Mouse (Mus musculus): ENCODE results near the gene Rrp12.
"Not testable (repeated sequence)": the region's sequence is repeated elsewhere in the genome, so short reads cannot be mapped to it uniquely, and the experiment has no call there.

The Rrp12 gene

GRCm38 (mm10) chr19:41906311-41907078 lies 10.5 kb upstream of the Rrp12 start:
- DNase-seq (ENCODE audit: low spot score in 2 of 2): no peak

- no peak for DNase-seq (ENCODE audit: low spot score in 2 of 2)
Observed at GRCm38 (mm10) chr19:41905246-41905645, 9.3 kb upstream of the Rrp12 start.

GRCm38 (mm10) chr19:41902848-41903593 lies 7.0 kb upstream of the Rrp12 start:
- DNase-seq (ENCODE audit: low spot score in 2 of 2): no peak

- no peak for DNase-seq (ENCODE audit: low spot score in 2 of 2)
Observed at GRCm38 (mm10) chr19:41901696-41902095, 5.7 kb upstream of the Rrp12 start.

GRCm38 (mm10) chr19:41900495-41901090 lies 4.6 kb upstream of the Rrp12 start:
- DNase-seq (ENCODE audit: low spot score in 2 of 2): no peak

- DNase-seq (ENCODE audit: low spot score in 2 of 2): no peak
Observed at GRCm38 (mm10) chr19:41898860-41899259, 2.9 kb upstream of the Rrp12 start.

GRCm38 (mm10) chr19:41896319-41896711 lies 342 bp upstream of the Rrp12 start:
- DNase-seq (ENCODE audit: low spot score in 2 of 2): no peak

- no peak for DNase-seq (ENCODE audit: low spot score in 2 of 2)
Observed at GRCm38 (mm10) chr19:41894959-41895358, 1.0 kb downstream of the Rrp12 start.

GRCm38 (mm10) chr19:41888191-41888590 lies 7.8 kb downstream of the Rrp12 start:
- no peak for DNase-seq (ENCODE audit: low spot score in 2 of 2)

GRCm38 (mm10) chr19:41883882-41884281 lies 12.1 kb downstream of the Rrp12 start:
- no peak for DNase-seq (ENCODE audit: low spot score in 2 of 2)

- DNase-seq (ENCODE audit: low spot score in 2 of 2): no peak
Observed at GRCm38 (mm10) chr19:41881842-41882241, 14.1 kb downstream of the Rrp12 start.

- no peak for DNase-seq (ENCODE audit: low spot score in 2 of 2)
Observed at GRCm38 (mm10) chr19:41874356-41874755, 21.6 kb downstream of the Rrp12 start.

- DNase-seq (ENCODE audit: low spot score in 2 of 2): peak in 1 of 2 experiments; percentile 38
Observed at GRCm38 (mm10) chr19:41872285-41872684, 23.7 kb downstream of the Rrp12 start.

- not testable (repeated sequence) for DNase-seq (ENCODE audit: low spot score in 2 of 2)
Observed at GRCm38 (mm10) chr19:41869946-41870345, 26.0 kb downstream of the Rrp12 start.

- peak in 1 of 2 experiments; percentile 58 for DNase-seq (ENCODE audit: low spot score in 2 of 2)
Observed at GRCm38 (mm10) chr19:41869296-41869695, 26.7 kb downstream of the Rrp12 start.

- no peak for DNase-seq (ENCODE audit: low spot score in 2 of 2)
Observed at GRCm38 (mm10) chr19:41866707-41867106, 29.3 kb downstream of the Rrp12 start.

- DNase-seq (ENCODE audit: low spot score in 2 of 2): no peak
Observed at GRCm38 (mm10) chr19:41857816-41858310, 38.1 kb downstream of the Rrp12 start.

- no peak for DNase-seq (ENCODE audit: low spot score in 2 of 2)
Observed at GRCm38 (mm10) chr19:41857086-41857762, 38.7 kb downstream of the Rrp12 start.

- no peak for DNase-seq (ENCODE audit: low spot score in 2 of 2)
Observed at GRCm38 (mm10) chr19:41852423-41852822, 43.5 kb downstream of the Rrp12 start.

- no peak for DNase-seq (ENCODE audit: low spot score in 2 of 2)
Observed at GRCm38 (mm10) chr19:41850719-41851543, 45.0 kb downstream of the Rrp12 start.

All from left cerebral cortex, adult 9 months (tissue).